Mouse (Mus musculus) MEL (cell line): Measurements from ENCODE around the gene Cdk7. TPM values are rescaled to one million over a fixed set of nuclear protein-coding genes. Genes with fewer than 3 reads are reported as not detected.

ENCODE experiments used
- DNase-seq: peaks from one replicate; pipeline ENCODE4 v3.0.0; 2011; ENCODE audit warnings: low read depth, low spot score
- H3K27ac ChIP-seq: 2 replicates; pipeline ENCODE4 v1.5.1; 2012; ENCODE audit warnings: low read depth, mild to moderate bottlenecking, control low read depth, low read length, moderate library complexity; ENCODE audit not compliant: control insufficient read depth
- H3K27me3 ChIP-seq, 2 experiments: fragments of 150-350 bp in 1 of 2; sonication (generic) in 1 of 2; 2 replicates each; pipeline ENCODE4 v1.6.1; 2012; ENCODE audit warnings: low read length in 2 of 2, mild to moderate bottlenecking in 2 of 2, improper control_type of control experiment in 1 of 2, moderate library complexity in 1 of 2; ENCODE audit not compliant: insufficient read depth in 2 of 2, control insufficient read depth in 1 of 2
- H3K36me3 ChIP-seq, 2 experiments: 2 replicates each; pipeline ENCODE4 v1.6.1; 2012 to 2014; ENCODE audit warnings: low read length in 2 of 2, improper control_type of control experiment in 1 of 2, inconsistent platforms in 1 of 2, mild to moderate bottlenecking in 1 of 2; ENCODE audit not compliant: insufficient read depth in 2 of 2, control insufficient read depth in 1 of 2
- H3K4me1 ChIP-seq, 2 experiments: fragments of 150-350 bp in 1 of 2; sonication (generic) in 1 of 2; 2 replicates each; pipeline ENCODE4 v1.6.1; 2012; ENCODE audit warnings: low read length in 2 of 2, improper control_type of control experiment in 1 of 2, mild to moderate bottlenecking in 1 of 2; ENCODE audit not compliant: insufficient read depth in 2 of 2, control insufficient read depth in 1 of 2
- H3K4me3 ChIP-seq, 2 experiments: fragments of 150-350 bp in 1 of 2; sonication (generic) in 1 of 2; 2 replicates each; pipeline ENCODE4 v1.5.1; 2012; ENCODE audit warnings: low read depth in 2 of 2, low read length in 2 of 2, mild to moderate bottlenecking in 2 of 2, moderate library complexity in 2 of 2, control low read depth in 1 of 2, improper control_type of control experiment in 1 of 2; ENCODE audit not compliant: control insufficient read depth in 1 of 2, insufficient read depth in 1 of 2
- H3K79me2 ChIP-seq: 2 replicates; pipeline ENCODE4 v1.6.1; 2012; ENCODE audit warnings: mild to moderate bottlenecking, low read length, moderate library complexity; ENCODE audit not compliant: control insufficient read depth, poor library complexity, insufficient read depth
- H3K9ac ChIP-seq: 2 replicates; pipeline ENCODE4 v1.6.1; 2012; ENCODE audit warnings: low read depth, mild to moderate bottlenecking, control low read depth, low read length, moderate library complexity; ENCODE audit not compliant: control insufficient read depth, poor library complexity, severe bottlenecking
- H3K9me3 ChIP-seq: fragments of 150-350 bp; sonication (generic); replicated peaks from 2 replicates; pipeline ENCODE4 v1.6.1; 2012; ENCODE audit warnings: mild to moderate bottlenecking, low read length, improper control_type of control experiment, moderate library complexity; ENCODE audit not compliant: insufficient read depth
- CHD1 ChIP-seq: IDR thresholded peaks from 2 replicates; pipeline ENCODE4 v1.6.1; 2012; ENCODE audit warnings: low read depth, mild to moderate bottlenecking, inconsistent platforms, low read length, improper control_type of control experiment
- CHD2 ChIP-seq: IDR thresholded peaks from 2 replicates; pipeline ENCODE4 v1.6.1; 2011; ENCODE audit warnings: low read length, improper control_type of control experiment
- E2F4 ChIP-seq: IDR thresholded peaks from 2 replicates; pipeline ENCODE4 v1.6.1; 2011; ENCODE audit warnings: low read depth, low read length, improper control_type of control experiment, borderline replicate concordance
- EP300 ChIP-seq, 2 experiments: IDR thresholded peaks; 2 replicates each; pipeline ENCODE4 v1.6.1; 2011; ENCODE audit warnings: improper control_type of control experiment in 2 of 2, low read length in 2 of 2, low read depth in 1 of 2, mild to moderate bottlenecking in 1 of 2
- GATA1 ChIP-seq: IDR thresholded peaks from 2 replicates; pipeline ENCODE4 v1.6.1; 2011; ENCODE audit warnings: low read depth, low read length, improper control_type of control experiment
- JUND ChIP-seq: IDR thresholded peaks from 2 replicates; pipeline ENCODE4 v1.6.1; 2011; ENCODE audit warnings: low read depth, mild to moderate bottlenecking, improper control_type of control experiment, low read length
- KAT2A ChIP-seq: conservative IDR thresholded peaks from 2 replicates; pipeline ENCODE4 v1.6.1; 2012; ENCODE audit warnings: low read depth, low read length, improper control_type of control experiment, inconsistent platforms
- MAFK ChIP-seq: IDR thresholded peaks from 2 replicates; pipeline ENCODE4 v1.6.1; 2011; ENCODE audit warnings: low read depth, mild to moderate bottlenecking, low read length, improper control_type of control experiment, borderline replicate concordance
- MAZ ChIP-seq: IDR thresholded peaks from 2 replicates; pipeline ENCODE4 v1.6.1; 2012; ENCODE audit warnings: low read depth, mild to moderate bottlenecking, inconsistent platforms, low read length, improper control_type of control experiment
- NRF1 ChIP-seq: IDR thresholded peaks from 2 replicates; pipeline ENCODE4 v1.6.1; 2014; ENCODE audit warnings: low read depth, mild to moderate bottlenecking, inconsistent platforms, low read length, improper control_type of control experiment, moderate library complexity; ENCODE audit not compliant: poor library complexity, insufficient read depth, severe bottlenecking
- TAL1 ChIP-seq: IDR thresholded peaks from 2 replicates; pipeline ENCODE4 v1.6.1; 2012; ENCODE audit warnings: mild to moderate bottlenecking, inconsistent platforms, low read length, moderate library complexity, mixed read lengths
- TBP ChIP-seq: IDR thresholded peaks from 2 replicates; pipeline ENCODE4 v1.8.0; 2011; ENCODE audit warnings: low read depth, low read length, improper control_type of control experiment
- TCF12 ChIP-seq: IDR thresholded peaks from 2 replicates; pipeline ENCODE4 v1.6.1; 2014; ENCODE audit warnings: low read depth, mild to moderate bottlenecking, inconsistent platforms, low read length, improper control_type of control experiment, moderate library complexity
- USF2 ChIP-seq, 2 experiments: IDR thresholded peaks; 2 replicates each; pipeline ENCODE4 v1.6.1; 2011 to 2012; ENCODE audit warnings: improper control_type of control experiment in 2 of 2, low read length in 2 of 2, borderline replicate concordance in 1 of 2, inconsistent platforms in 1 of 2, low read depth in 1 of 2, mild to moderate bottlenecking in 1 of 2; ENCODE audit not compliant: insufficient read depth in 1 of 2
- ZC3H11A ChIP-seq: IDR thresholded peaks from 2 replicates; pipeline ENCODE4 v1.6.1; 2012; ENCODE audit warnings: low read depth, mild to moderate bottlenecking, inconsistent platforms, low read length, improper control_type of control experiment
- ZKSCAN1 ChIP-seq: IDR thresholded peaks from 2 replicates; pipeline ENCODE4 v1.6.1; 2012; ENCODE audit warnings: low read depth, mild to moderate bottlenecking, inconsistent platforms, low read length, improper control_type of control experiment, moderate library complexity
- ZNF384 ChIP-seq: IDR thresholded peaks from 2 replicates; pipeline ENCODE4 v1.6.1; 2012; ENCODE audit warnings: low read depth, mild to moderate bottlenecking, inconsistent platforms, low read length, improper control_type of control experiment
- polyA plus RNA-seq, 2 experiments: library from polyadenylated mRNA; stranded (reverse) in 1 of 2; unstranded in 1 of 2; fragments of >175 nt in 1 of 2; fragments of >200 nt in 1 of 2; gene quantifications; 2 replicates each; pipeline versions ENCODE4 v1.2.1 to v1.2.4; 2012; ENCODE audit warnings: low replicate concordance in 2 of 2, low read depth in 1 of 2; ENCODE audit not compliant: insufficient read length in 2 of 2, insufficient read depth in 1 of 2, missing spikeins in 1 of 2
- total RNA-seq: library from RNA; depleted of rRNA; stranded (reverse); fragments of 300-350 nt; gene quantifications from 2 replicates; pipeline ENCODE4 v1.2.3, GENCODE M21; 2012

Gene Cdk7
- total and polyA plus RNA-seq, 3 experiments: 67.7 to 87.1 TPM; not detected in 1

DNA sequence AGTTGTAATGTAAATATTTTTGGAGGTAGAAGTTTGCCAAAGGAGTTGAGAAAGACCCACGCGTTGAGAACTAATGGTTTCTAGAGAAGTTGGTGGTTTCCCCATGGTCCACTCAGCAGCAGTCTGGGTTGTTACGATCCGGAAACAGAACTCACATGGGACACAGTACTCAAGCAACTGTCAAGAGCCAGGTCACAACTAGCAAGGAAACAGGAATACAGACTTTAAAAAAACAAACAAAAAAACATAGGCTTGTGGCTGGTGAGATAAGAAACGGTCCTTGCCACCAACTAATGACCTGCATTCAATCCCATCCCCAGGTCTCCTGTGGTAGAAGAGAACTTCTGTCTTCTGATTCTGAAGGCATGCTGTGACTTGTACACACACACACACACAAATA lies 20.1 kb upstream of the Cdk7 start:
- H3K79me2 ChIP-seq: no peaks in the 10 kb centered on the region
- H3K9me3 ChIP-seq: no peaks in the 10 kb centered on the region
- H3K36me3 ChIP-seq: peaks cover 0 to 38% of the 10 kb centered on the region in 2 experiments; a peak in 2 of 4 replicates
- H3K4me1 ChIP-seq: peaks cover 24 to 36% of the 10 kb centered on the region in 2 experiments
- TF ChIP-seq JUND: no peak
- TF ChIP-seq ZKSCAN1: no peak
- no peak for TF ChIP-seq CHD2
- no peak for TF ChIP-seq CHD1
- TF ChIP-seq ZC3H11A: no peak
- no peak for TF ChIP-seq MAZ
- peak; percentile 43; the same call in 1 of the 2 replicates for TF ChIP-seq GATA1
- TF ChIP-seq EP300 (IDR thresholded peaks at IDR 0.05; ENCODE audit: low read depth in 1 of 2, low read length in 2 of 2): peak; percentile 30 to 56; a peak in 3 of 4 replicates
- TF ChIP-seq NRF1: no peak
- TF ChIP-seq TCF12: peak; percentile 23; the same call in 1 of the 2 replicates
- peak; percentile 42 for TF ChIP-seq ZNF384
- no peak for TF ChIP-seq KAT2A
- TF ChIP-seq TAL1: peak; percentile 38
- no peak overlapping the region for H3K4me3 ChIP-seq
- H3K27me3 ChIP-seq: no peaks in the 10 kb centered on the region
- peak overlapping the region; percentile 73 for H3K27ac ChIP-seq
- H3K9ac ChIP-seq: no peak overlapping the region
- peak; percentile 54 for DNase-seq

DNA sequence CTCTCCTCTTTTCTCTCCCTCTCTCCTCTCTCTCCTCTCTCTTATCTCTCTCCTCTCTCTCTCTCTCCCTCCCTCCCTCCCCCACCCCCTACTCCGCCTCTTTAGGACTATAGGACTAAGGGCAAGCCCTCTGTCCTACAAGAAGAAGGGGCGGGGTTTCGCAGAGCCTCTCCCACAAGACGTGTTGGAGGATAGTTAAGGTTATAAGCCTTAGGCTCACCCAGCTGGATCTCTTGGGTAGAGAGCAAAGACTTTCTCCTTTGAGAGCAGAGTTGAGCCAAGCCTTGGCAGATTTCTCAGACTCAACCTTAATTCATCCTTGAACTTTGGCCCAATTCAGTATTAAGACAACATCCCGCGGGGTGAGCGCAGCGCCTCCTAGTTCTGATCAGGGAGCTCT lies 17.9 kb upstream of the Cdk7 start:
- H3K79me2 ChIP-seq: no peaks in the 10 kb centered on the region; the same call in 1 of the 2 replicates
- peaks cover 27 to 39% of the 10 kb centered on the region in 2 experiments for H3K4me1 ChIP-seq
- H3K9ac ChIP-seq: no peak overlapping the region
- TF ChIP-seq TCF12 (no peak), E2F4 (no peak), USF2 (IDR thresholded peaks at IDR 0.05; ENCODE audit: borderline replicate concordance in 1 of 2, insufficient read depth in 1 of 2, low read depth in 1 of 2, low read length in 2 of 2) (no peak), MAFK (no peak), TBP (0 out of 2 replicates have a peak, but pooled peaks have one; percentile 15)
- H3K9me3 ChIP-seq: no peaks in the 10 kb centered on the region
- H3K27ac ChIP-seq: no peak overlapping the region
- peak; percentile 52 for DNase-seq
- H3K4me3 ChIP-seq: no peak overlapping the region
- peaks cover 0 to 42% of the 10 kb centered on the region in 2 experiments; a peak in 2 of 4 replicates for H3K36me3 ChIP-seq
- H3K27me3 ChIP-seq: no peaks in the 10 kb centered on the region
